Mouse (Mus musculus): ENCODE measurements around the gene Actc1. TPM values are rescaled to one million over a fixed set of nuclear protein-coding genes. Genes with fewer than 3 reads are reported as not detected.

The Actc1 gene
- polyA plus RNA-seq, 1 experiment: 0.06 TPM

DNA sequence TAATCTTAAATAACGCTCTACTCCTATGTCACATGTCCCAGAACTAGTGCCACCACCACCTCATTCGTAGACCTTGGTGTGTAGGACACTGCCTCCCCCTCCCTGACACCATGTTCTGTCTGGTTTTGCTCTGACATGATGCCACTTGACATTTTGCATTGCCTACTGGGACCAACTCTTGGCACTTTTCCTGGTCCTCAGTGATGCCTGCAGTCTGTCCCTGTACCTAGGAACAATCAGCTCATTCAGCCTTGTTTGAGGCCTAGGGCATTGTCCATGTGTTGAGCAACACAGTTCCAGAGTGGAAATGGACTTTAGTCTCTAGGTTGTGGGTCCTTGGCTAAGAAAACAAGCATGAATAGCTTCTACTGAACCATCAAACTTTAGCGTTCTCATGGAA lies 36.5 kb upstream of the Actc1 start:
- H3K27ac ChIP-seq (ENCODE audit: insufficient read depth, low read length): no peak overlapping the region
- H3K4me1 ChIP-seq (ENCODE audit: control insufficient read depth, insufficient read depth, low read length): no peaks in the 10 kb centered on the region
- TF ChIP-seq POLR2A (IDR thresholded peaks at IDR 0.05; ENCODE audit: extremely low read depth, insufficient read depth, low read length) (no peak), CTCF (IDR thresholded peaks at IDR 0.05; ENCODE audit: extremely low read depth, insufficient read depth, low read length) (no peak)
- no peak overlapping the region for H3K4me3 ChIP-seq (ENCODE audit: insufficient read depth, low read length)

DNA sequence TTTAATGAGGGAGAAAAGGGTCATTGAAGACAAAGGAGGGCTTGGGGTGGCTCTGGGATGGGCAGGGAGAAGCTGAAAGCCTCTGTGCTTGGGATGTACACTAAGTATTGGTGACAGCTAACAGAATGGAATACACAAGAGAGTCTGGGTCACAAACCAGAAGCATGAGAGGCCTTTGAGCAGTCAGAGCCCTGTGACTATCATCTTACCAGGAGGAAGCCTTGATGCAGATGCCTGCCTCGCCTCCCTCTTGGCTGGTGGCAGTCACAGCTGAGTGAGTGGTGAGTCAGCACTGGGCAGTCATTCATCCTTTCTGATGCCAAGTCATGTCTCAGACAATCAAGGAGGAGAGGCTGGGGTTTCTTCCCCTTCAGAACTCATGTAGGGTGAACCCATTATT lies 33.9 kb upstream of the Actc1 start:
- Histone ChIP-seq H3K4me1 (ENCODE audit: control insufficient read depth, insufficient read depth, low read length) (no peaks in the 10 kb centered on the region), H3K4me3 (ENCODE audit: insufficient read depth, low read length) (no peak overlapping the region), H3K27ac (ENCODE audit: insufficient read depth, low read length) (no peak overlapping the region)
- TF ChIP-seq POLR2A (IDR thresholded peaks at IDR 0.05; ENCODE audit: extremely low read depth, insufficient read depth, low read length) (no peak), CTCF (IDR thresholded peaks at IDR 0.05; ENCODE audit: extremely low read depth, insufficient read depth, low read length) (no peak)

DNA sequence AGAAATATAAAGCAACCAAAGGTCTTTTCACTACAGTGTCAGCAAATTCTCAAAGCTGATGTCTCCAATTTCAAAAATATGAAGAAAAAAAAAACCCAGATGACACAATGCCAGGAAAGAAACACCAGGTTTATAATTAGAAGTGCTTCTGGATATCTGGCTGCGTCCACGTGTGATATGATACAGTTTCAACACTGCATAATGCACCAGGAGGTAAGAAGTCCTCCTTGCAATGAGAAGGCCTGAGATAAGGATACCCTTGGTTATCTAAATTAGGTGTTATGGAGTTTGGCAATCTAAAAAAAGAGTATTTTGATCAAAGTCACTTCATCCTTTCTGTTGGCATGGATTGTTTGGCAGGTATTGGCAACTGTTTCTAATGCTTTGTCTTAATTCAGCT lies 18.5 kb upstream of the Actc1 start:
- TF ChIP-seq POLR2A (IDR thresholded peaks at IDR 0.05; ENCODE audit: extremely low read depth, insufficient read depth, low read length) (no peak), CTCF (IDR thresholded peaks at IDR 0.05; ENCODE audit: extremely low read depth, insufficient read depth, low read length) (no peak)
- no peak overlapping the region for H3K27ac ChIP-seq (ENCODE audit: insufficient read depth, low read length)
- H3K4me3 ChIP-seq (ENCODE audit: insufficient read depth, low read length): no peak overlapping the region
- H3K4me1 ChIP-seq (ENCODE audit: control insufficient read depth, insufficient read depth, low read length): no peaks in the 10 kb centered on the region

DNA sequence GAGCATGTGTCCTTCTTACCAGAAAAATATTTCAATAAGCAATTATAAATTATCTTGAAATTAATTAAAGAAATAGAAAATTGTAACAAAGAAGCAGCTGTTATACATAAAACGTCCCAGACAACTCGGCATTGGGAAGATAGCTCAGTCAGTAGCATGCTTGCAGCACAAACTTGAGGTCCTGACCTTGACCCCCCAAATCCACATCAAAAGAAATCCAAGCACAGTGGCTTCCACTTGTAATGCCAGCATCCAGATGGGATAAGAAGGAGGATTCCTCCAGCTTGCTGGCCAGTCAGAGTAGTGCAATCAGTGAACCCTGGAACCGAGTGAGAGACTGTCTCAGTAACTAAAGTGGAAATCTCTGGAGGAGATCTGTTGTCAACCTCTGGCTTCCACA lies 12.9 kb upstream of the Actc1 start:
- Histone ChIP-seq H3K4me1 (ENCODE audit: control insufficient read depth, insufficient read depth, low read length) (no peaks in the 10 kb centered on the region), H3K4me3 (ENCODE audit: insufficient read depth, low read length) (no peak overlapping the region), H3K27ac (ENCODE audit: insufficient read depth, low read length) (no peak overlapping the region)
- TF ChIP-seq CTCF (IDR thresholded peaks at IDR 0.05; ENCODE audit: extremely low read depth, insufficient read depth, low read length): no peak
- TF ChIP-seq POLR2A (IDR thresholded peaks at IDR 0.05; ENCODE audit: extremely low read depth, insufficient read depth, low read length): no peak

DNA sequence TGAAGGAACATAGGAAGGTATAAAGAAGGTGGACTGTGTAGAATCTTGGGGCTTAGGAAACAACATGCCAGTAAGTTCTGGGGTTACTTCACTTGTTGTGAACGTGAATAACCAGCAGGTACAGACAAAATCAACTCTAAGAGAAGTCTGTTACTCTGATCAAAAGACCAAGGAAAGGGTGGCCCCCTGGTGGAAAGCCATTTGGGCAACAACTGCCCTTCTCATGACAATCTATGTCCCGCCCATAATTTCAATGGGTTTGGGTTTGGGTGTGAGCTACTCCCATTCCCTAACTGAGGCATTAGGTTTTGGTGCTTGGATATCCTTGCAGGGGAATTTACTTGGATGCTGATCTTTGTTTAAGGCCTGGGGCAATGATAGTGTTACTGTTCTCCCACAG lies 10.7 kb upstream of the Actc1 start:
- H3K4me1 ChIP-seq (ENCODE audit: control insufficient read depth, insufficient read depth, low read length): no peaks in the 10 kb centered on the region
- no peak overlapping the region for H3K4me3 ChIP-seq (ENCODE audit: insufficient read depth, low read length)
- TF ChIP-seq CTCF (IDR thresholded peaks at IDR 0.05; ENCODE audit: extremely low read depth, insufficient read depth, low read length) (no peak), POLR2A (IDR thresholded peaks at IDR 0.05; ENCODE audit: extremely low read depth, insufficient read depth, low read length) (no peak)
- no peak overlapping the region for H3K27ac ChIP-seq (ENCODE audit: insufficient read depth, low read length)

DNA sequence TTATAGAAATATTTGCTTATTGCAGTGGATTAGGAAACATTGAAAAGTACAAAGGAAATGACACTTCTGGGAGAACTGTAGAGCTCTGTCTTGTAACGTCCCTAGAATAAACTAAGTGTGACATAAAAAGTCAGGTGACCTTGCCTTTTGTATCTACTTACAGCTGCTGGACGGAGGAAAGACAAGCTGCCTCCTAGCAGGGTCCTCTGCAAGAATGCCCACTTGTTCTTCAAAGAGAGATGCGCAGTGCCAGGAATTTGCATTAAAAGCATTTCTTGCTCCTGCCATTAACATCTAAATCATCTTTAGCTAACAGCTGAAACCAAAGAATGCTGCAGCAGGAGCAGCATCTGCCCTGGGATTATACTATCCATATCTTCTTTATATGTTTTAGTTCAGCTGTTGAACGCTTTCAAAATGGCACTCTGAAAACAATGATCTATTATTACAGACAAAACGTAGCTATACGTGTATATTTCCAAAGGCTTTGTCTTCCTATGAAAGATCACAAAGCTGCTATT lies 6.8 kb upstream of the Actc1 start:
- no peak overlapping the region for H3K27ac ChIP-seq (ENCODE audit: insufficient read depth, low read length)
- H3K4me1 ChIP-seq (ENCODE audit: control insufficient read depth, insufficient read depth, low read length): no peaks in the 10 kb centered on the region
- no peak overlapping the region for H3K4me3 ChIP-seq (ENCODE audit: insufficient read depth, low read length)
- TF ChIP-seq CTCF (IDR thresholded peaks at IDR 0.05; ENCODE audit: extremely low read depth, insufficient read depth, low read length) (no peak), POLR2A (IDR thresholded peaks at IDR 0.05; ENCODE audit: extremely low read depth, insufficient read depth, low read length) (no peak)

DNA sequence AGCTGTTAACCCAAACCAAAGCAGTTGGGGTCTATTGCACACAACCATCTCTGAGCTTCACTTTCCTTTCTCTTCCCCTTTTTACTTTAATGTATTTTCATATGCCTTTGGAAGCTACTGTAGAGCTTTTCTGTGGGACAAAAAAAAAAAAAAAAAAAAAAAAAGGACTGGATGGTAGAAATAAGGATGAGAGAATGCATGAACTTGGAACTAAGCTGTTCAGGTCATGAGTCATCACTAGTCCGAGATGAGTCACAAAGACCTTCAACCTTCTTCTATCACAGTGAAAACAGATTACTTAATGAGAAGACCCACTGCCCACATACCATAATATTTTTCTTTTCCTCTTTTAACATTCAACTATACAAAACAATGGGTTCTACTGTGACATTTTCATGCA lies 6.3 kb upstream of the Actc1 start:
- TF ChIP-seq CTCF (IDR thresholded peaks at IDR 0.05; ENCODE audit: extremely low read depth, insufficient read depth, low read length) (no peak), POLR2A (IDR thresholded peaks at IDR 0.05; ENCODE audit: extremely low read depth, insufficient read depth, low read length) (no peak)
- Histone ChIP-seq H3K4me3 (ENCODE audit: insufficient read depth, low read length) (no peak overlapping the region), H3K27ac (ENCODE audit: insufficient read depth, low read length) (no peak overlapping the region), H3K4me1 (ENCODE audit: control insufficient read depth, insufficient read depth, low read length) (no peaks in the 10 kb centered on the region)

DNA sequence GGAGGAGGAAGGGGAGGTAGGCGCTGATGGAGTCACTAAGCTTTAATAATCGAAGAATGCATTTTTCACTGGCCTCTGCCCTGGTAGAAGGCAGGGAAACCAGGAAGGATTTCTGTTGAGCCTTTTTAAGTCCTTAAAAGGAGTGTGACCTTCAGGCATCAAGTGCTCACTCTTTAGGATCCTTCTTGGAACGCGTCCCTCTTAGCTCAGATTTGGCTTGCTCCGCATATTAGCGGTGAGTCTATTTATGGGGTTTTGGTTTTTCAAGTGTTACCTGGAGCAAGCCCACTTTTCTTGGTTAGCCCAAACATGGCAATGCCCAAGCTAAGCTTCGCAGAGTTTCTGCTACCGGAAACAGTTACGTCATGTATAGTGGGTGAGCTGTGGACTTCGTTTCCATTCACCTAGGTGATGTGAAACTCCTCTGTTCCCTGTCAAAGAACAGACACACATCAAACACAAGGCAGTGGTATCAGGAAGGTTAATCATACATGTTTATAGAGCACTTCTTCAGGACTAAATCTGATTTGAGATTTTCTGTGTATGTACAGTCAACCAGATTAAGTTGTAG lies 5.0 kb upstream of the Actc1 start:
- Histone ChIP-seq H3K4me3 (ENCODE audit: insufficient read depth, low read length) (no peak overlapping the region), H3K4me1 (ENCODE audit: control insufficient read depth, insufficient read depth, low read length) (no peaks in the 10 kb centered on the region), H3K27ac (ENCODE audit: insufficient read depth, low read length) (no peak overlapping the region)
- TF ChIP-seq POLR2A (IDR thresholded peaks at IDR 0.05; ENCODE audit: extremely low read depth, insufficient read depth, low read length): no peak
- TF ChIP-seq CTCF (IDR thresholded peaks at IDR 0.05; ENCODE audit: extremely low read depth, insufficient read depth, low read length): no peak

DNA sequence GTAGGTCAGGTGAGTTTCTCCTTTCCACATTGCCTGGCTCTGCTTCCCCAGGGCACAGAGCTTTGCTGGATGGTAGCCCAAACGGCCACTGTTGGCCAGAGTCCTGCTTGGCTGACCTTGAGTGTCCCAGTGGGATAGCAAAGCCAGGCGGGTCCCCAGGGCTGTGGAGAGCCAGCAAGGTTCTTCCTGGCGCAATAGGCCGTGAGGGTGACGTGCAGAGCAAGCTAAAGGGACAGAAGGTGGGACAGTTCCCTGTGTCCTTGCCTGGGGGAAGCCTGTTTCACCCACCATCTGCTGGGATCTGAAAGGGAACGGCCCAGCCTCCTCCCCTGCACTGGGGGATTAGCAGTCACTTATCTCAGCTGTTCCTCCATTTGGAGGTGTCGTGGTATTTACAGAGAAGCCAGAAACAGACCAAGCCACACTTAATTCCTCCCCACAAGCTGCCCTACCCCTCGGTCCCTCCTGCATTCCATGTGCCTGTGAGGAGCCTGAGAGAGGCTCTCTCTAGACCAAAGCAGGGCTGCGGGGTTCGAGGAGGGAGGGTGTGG lies 4.0 kb upstream of the Actc1 start:
- no peak overlapping the region for H3K27ac ChIP-seq (ENCODE audit: insufficient read depth, low read length)

DNA sequence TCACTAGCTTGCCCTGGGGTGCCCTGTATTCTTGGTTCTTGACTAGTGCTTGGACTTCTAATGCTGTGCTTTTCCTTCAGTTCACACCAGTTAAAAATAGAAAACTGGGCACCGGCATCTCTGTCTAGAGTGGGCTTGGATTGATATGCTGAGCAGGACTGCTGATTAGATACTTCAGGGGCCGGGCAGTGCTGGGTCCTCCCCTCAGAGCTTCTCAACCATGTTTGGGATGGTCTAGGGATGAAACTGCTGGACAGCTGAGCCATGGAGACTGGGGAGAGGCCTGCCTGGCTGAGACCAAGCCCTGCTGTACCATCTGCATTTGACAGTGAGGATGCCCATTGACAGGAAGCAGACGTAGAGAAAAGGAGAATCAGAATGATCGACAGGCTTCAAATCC lies 781 bp upstream of the Actc1 start:
- Histone ChIP-seq H3K27ac (ENCODE audit: insufficient read depth, low read length) (no peak overlapping the region), H3K4me1 (ENCODE audit: control insufficient read depth, insufficient read depth, low read length) (no peaks in the 10 kb centered on the region), H3K4me3 (ENCODE audit: insufficient read depth, low read length) (no peak overlapping the region)
- TF ChIP-seq CTCF (IDR thresholded peaks at IDR 0.05; ENCODE audit: extremely low read depth, insufficient read depth, low read length) (no peak), POLR2A (IDR thresholded peaks at IDR 0.05; ENCODE audit: extremely low read depth, insufficient read depth, low read length) (no peak)

More for the DNA sequence above, 4.0 kb upstream of the Actc1 start:
- H3K4me3 ChIP-seq (ENCODE audit: insufficient read depth, low read length): no peak overlapping the region
- H3K4me1 ChIP-seq (ENCODE audit: control insufficient read depth, insufficient read depth, low read length): no peaks in the 10 kb centered on the region
- no peak for TF ChIP-seq CTCF (IDR thresholded peaks at IDR 0.05; ENCODE audit: extremely low read depth, insufficient read depth, low read length)
- TF ChIP-seq POLR2A (IDR thresholded peaks at IDR 0.05; ENCODE audit: extremely low read depth, insufficient read depth, low read length): no peak

Data from cortical plate, adult 2 months (tissue).